Mouse (Mus musculus) spleen, postnatal 36 days (tissue): ENCODE measurements around the gene Ppp1r1c.

Experiments used
- DNase-seq, 2 experiments: peaks; one replicate each; pipeline ENCODE4 v3.0.0; 2022; ENCODE audit warnings: low spot score in 2 of 2, mixed read lengths in 1 of 2

Gene Ppp1r1c

DNA sequence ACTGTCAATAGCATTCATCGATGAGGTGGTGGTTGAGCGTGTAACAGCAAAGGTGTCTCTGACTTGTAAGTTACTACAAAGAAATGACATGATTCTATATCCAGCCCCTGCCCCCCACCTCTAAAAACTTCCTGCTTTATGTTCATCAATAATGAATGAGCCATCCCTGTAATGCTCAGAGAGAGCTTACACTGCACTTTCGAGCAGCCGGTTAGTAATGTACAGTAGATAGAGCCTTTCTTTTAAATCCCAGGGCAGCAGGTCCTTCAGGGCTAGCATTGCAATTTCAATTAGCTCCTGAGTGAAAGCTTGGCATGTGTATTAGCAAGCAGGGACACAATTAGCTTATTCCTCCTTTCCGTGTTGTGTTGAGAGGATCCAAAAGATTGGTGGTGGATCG lies at the start of gene Ppp1r1c:
Gene Ppp1r1c, plus strand, starts transcription at position 206 of the 400 bp plus-strand sequence.
- DNase-seq: no peak

DNA sequence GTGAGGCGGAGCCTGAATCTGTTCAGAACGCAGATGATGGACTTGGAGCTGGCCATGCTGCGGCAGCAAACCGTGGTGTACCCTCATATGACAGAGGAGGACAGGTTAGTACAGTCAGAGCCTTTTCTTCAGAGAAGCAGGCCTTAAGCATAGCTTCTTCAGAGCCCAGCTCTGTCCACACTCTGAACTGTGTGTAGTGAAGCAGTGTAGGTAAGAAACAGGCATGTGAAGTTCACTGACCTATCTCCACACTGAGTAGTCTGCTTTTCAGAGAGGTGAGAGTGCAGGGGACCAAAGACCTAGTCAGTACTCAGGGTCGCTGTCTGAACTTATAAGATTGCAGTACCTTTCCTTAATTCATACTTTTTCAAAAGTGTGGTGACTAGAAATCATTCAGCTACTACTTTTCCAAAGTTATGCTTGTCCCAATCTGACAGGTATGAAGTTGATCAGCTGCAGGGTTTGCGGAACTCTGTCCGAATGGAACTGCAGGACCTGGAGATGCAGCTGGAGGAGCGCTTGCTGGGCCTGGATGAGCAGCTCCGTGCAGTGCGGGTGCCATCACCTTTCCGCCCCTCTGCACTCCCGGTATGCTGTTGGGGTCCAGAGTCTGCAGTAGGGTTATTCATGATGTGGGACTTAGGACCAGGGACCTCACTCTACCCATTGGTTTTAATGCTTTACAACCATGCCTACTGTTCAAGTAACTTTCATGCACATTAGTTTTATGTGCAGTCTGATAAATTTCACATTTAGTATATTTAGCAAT lies 47.0 kb upstream of the Ppp1r1c start:
- DNase-seq: no peak

DNA sequence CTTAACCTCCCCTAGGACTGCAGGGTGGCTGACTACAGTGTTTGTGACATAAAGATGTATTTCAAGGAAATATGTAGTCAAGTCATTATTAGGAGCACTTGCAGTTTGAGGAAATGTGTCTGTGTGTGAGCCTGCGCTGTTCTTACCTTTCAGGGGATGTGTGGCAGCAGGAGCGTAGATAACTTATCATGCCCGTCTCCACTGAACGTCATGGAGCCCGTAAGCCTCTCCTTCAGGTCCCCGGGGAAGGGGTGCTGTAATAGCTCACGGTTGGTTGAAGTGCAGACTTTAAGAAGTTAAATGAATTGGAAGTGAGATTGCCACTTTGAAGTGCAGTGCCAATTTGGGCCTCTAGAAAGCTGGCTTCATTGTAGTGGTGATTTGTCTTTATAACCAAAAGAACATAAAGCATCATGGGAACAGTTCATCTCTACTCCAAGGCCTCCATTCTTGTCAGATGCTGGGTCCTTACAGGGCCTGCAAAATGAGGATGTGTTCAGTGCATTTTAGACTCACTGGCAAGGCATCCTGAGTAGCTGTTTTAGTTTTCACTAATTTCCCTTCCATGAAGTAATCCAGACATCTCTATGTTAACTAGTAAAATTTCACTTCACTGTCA lies 46.0 kb upstream of the Ppp1r1c start:
- DNase-seq: no peak

DNA sequence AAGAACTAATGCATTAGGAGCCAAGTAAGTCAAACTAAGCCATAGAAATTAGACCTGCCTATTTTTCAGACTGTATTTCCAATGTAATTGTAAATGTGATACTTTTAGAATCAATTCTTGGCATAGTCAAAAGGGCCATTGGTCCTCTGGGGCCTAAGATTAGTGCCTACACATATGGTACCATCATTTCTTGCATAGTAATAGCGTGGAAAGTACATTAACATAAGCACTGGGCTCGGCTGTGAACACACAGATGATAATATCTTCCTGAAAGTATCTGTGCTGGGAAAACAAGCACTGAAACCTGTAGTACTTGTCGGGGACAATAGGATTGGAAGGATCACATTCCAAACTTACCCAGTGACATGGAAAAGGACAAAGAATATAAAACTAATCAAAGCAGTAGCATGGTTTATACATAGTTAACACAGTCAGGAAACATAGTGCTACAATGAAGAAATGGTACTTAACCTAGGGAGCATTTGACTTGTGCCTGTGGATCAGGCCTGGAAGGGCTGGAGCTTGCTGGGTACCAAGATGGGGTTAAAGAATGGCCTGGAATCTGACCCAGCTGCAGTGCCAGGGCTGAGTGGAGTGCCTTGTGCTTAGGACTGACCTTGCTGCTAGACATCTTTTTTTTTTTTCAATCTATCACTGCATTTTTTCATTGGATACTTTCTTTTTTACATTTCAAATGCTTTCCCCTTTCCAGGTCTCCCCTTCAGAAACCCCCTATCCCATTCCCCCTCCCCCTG lies 42.9 kb upstream of the Ppp1r1c start:
- DNase-seq: no peak

- no peak for DNase-seq
Measured at GRCm38 (mm10) chr2:79665492-79665891, 42.1 kb upstream of the Ppp1r1c start.

- DNase-seq: no peak
Measured at GRCm38 (mm10) chr2:79675266-79675665, 32.3 kb upstream of the Ppp1r1c start.

- no peak for DNase-seq
Measured at GRCm38 (mm10) chr2:79677663-79678257, 29.8 kb upstream of the Ppp1r1c start.

DNA sequence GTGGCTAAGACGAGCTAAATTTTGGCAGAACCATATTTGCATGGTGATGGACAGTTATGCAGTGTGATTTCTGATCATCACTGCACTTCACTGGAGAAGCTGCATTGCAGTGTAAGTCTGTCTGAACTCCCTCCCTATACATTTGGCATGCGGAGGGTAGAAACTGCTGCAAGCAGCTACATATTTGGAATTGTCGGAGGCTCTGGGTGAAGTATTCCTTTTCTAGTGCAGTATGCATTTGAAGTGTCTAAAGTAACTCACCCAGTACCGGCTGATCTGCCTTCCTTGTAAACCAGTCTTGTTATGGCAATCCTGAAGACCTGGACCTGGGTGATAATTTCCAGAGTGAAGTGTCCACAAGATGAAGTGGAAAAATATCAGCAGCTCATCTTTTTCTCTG lies 25.9 kb upstream of the Ppp1r1c start:
- no peak for DNase-seq

DNA sequence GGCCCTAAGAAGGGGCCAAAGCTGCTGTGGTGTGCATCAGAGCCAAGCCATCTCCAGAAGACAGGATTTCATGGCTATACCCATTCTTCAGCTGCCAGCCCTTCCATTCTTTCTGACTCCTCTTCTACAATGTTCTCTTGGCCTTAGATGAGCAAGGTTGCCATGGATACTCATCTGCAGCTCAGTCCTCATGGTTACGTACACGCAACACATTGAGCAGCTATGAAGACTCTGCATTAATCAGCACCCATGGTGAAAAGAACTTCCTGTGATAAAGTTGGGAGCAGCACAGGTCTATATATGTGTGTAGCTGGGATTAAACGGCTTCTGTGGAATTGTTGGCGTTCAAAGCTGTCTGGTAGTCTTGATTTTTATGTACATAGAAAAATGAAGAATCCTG lies 24.3 kb upstream of the Ppp1r1c start:
- no peak for DNase-seq

- DNase-seq: no peak
Measured at GRCm38 (mm10) chr2:79690838-79691237, 16.7 kb upstream of the Ppp1r1c start.

DNA sequence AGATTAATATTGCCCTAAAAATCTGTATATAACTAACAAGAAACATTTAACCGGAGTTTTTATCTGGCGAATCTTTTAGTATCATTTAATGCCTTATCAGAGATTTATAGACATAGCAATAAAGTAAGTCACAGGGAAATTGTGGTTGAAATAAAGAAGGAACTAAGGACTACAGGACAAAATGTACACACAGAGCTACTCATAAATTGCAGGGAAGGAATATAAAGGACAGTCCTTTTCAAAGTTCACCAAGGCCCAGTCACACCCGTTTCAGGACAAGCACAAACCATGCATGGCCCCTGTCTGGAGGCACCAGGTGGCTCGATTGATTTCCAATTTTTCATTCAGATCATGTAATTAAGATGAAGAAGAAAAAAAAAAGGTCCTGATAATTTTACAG lies 12.4 kb upstream of the Ppp1r1c start:
- DNase-seq: no peak

GRCm38 (mm10) chr2:79695939-79696338 lies 11.6 kb upstream of the Ppp1r1c start:
- peak; percentile 27 to 45 for DNase-seq

- DNase-seq: peak; percentile 2 to 20
Measured at GRCm38 (mm10) chr2:79696478-79697230, 10.9 kb upstream of the Ppp1r1c start.

- no peak for DNase-seq
Measured at GRCm38 (mm10) chr2:79698166-79698565, 9.4 kb upstream of the Ppp1r1c start.

DNA sequence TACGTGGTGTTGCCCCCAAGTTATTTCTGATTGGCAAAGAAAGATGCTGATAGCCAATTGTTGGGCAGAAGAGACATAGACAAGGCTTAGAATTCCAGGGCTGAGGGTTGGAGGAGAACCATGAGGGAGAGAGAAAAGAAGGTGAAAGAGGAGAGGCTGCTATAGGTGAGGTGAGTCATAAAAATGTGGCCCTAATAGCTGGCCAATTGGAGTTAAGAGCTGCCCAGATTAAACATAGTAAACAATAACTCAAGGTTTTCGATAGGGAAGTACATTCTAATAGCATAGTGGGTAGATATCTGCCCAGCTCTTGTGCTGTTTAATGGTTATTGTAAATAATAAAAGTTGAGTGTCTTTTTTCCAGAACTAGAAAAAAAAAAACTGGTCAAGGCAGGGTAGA lies 2.8 kb upstream of the Ppp1r1c start:
- no peak for DNase-seq

- peak; percentile 26 to 59 for DNase-seq
Measured at GRCm38 (mm10) chr2:79713662-79714091, 6.1 kb downstream of the Ppp1r1c start.

DNA sequence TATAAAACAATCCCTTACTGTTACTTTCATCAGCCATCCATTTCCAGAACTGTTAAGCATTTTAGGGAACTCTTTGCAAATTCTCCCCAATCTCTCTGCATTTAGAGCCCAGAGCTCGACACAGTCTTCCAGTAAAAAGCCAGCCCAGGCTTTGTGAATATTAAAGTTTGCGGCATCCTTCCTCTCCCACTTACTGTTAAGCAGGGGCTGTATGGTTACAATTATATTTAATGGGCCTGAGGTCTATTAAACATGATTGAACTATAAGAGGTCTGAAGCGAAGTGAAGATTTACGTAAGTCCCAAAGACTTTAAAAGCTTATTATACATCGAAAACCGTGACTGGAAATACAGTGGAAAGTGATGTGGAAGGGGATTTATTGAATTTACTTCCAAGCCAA lies 7.2 kb downstream of the Ppp1r1c start:
- DNase-seq: no peak

DNA sequence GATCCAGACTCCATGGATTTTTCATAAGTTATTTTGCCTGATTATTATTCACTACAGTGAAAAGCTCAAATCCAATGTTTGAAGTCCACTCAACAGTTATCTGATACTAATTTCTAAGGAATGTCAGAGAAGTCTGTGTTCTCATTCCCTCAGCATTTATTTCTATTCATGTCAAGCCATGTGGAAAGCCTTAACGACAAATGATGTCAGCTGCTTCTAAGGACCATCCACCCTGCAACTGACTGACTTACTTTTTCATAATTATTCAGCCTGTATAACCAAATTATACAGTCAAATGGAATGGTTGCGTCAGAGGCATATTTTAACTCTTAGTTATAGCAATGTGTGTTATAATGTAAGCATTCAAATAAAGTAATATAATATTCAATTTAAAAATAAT lies 8.3 kb downstream of the Ppp1r1c start:
- no peak for DNase-seq

DNA sequence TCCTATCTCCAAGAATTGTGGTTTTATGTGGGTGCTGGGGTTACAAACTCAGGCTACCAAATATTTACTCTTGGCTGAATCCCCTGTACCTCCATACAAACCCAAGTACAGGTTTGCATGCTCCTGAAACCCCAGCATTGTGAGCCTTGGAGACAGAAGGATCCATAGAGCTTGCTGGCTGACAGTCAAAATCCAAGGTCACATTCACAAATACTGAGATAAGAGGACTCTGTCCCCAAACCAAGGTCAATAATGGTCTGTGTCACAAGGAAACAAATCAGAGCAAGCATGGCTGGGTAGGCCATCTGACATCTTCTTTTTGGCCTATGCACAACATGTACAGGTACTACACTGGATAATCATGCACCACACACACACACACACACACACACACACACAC lies 10.3 kb downstream of the Ppp1r1c start:
- DNase-seq: no peak

DNA sequence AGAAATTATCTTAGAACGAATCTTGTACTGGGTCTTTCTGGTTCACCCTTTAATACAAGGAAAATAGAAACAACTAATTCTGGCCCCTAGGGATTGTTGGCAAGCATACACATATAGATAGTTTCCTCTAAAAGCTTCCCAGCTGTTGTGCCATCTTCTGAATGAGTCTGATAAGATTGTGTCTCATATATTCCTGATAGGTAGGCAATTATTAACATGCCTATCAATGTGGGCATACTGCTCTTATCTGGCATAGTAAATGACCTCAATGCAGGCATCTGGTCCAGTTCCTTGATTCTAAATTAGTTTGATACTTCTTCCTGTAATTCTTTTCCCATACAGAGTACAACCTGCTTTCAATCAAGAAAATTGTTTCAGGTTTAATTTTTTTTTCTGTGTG lies 14.8 kb downstream of the Ppp1r1c start:
- no peak for DNase-seq

GRCm38 (mm10) chr2:79738958-79739357 lies 31.4 kb downstream of the Ppp1r1c start:
- DNase-seq: no peak

GRCm38 (mm10) chr2:79741966-79742365 lies 34.4 kb downstream of the Ppp1r1c start:
- peak; percentile 66 to 76 for DNase-seq
